Mouse (Mus musculus): ENCODE measurements at regions not wholly inside any gene's neighbourhood (a gene's known extent, or its start where the extent isn't known, plus 50 kb on each side); places are given as distances from the start of the nearest gene placed in this dataset.
"Not testable (repeated sequence)": the region's sequence is repeated elsewhere in the genome, so short reads cannot be mapped to it uniquely, and the experiment has no call there.

DNA sequence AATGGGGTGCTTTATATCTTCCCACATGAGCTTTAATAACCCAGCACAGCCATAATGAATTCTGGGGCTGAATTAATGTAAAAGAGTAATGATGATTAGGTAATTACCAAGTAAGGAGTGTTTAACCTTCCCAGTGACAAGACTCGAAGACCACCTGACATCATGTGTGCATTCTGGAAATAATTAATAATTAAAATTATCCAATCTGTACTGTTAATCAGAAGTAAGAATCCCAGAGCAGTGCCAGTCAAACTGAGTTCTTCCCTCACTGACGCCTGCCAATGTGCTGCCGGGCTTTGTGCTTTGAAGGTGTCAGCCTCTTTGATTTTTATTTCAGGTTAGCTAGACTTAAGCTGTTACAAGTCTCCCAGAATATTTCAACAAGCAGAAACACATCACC lies 183.0 kb upstream of the Plxna2 start:
- no peak for DNase-seq

DNA sequence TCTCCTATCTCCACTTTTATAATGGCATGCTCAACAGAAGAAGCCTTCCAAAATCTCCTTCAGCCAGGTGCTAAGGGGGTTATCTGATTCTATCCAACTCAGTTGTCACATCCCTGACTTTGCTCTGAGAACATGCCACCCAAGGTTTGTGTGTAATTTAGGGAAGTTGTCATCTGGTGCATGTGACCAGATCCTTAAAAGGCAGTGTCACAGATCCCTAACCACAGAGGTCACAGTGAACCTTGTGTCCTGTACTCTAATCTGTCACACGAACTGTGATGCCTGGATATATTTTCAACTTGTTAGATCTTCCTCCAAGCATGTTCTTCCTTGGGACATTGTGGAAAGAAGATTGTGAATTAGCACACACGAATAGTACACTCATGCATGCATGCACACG lies 189.4 kb upstream of the Plxna2 start:
- no peak for DNase-seq

DNA sequence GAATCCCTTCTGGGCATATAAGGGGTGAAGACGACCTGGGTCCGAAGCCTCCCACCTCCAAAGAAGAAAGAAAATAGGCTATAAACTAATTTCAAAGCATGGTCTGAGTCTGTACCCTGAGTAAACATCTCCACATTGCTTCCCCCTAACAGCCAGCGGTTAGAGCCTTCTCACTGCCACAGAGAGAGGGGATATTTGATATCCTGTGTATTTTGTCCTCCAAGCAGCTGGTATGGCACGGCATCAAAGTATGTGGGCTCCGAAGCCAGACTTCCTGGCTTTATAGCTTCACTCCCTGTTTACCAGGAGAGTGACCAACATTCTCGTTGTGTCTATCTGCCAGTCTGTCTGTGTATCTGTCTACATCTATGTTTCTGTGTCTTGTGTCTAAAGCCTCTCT lies 191.7 kb upstream of the Plxna2 start:
- peak; percentile 10 for DNase-seq

DNA sequence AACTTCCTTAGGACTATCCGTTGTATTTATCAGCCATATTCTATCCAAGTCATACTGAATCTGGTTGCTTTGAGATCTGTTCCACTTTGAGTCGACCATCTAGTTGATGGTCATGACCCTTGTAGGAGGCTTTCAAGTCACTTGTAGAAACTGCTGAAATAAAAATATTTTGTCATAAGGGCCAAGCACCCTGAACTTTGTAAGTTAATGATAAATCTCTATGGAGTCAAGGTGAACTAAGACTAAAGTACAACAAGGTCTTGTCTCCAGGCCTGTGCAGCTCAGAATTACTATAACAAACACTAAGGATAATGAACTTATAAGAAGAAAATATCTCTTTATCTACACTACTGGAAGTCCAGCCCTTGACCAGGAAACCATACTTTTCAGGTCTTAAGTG lies 193.8 kb upstream of the Plxna2 start:
- no peak for DNase-seq

DNA sequence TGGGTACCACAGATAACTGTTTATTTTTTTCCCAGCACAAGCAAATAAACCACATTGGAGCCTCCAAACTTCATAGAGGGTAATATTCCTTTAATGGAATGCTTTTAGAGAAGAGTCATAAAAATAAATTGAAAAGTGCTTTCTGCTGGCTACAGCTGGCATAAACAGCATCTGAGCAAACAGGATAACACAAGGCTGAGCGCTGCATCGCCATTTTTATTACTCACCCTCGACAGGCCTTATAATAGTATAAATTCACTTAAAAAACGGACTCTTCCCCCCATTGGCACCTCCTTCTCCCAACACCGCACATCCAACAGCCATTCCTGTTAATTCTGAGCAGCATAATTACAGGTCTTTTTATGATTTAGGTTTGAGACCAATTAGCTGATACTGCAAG lies 205.8 kb upstream of the Plxna2 start:
- no peak for DNase-seq

DNA sequence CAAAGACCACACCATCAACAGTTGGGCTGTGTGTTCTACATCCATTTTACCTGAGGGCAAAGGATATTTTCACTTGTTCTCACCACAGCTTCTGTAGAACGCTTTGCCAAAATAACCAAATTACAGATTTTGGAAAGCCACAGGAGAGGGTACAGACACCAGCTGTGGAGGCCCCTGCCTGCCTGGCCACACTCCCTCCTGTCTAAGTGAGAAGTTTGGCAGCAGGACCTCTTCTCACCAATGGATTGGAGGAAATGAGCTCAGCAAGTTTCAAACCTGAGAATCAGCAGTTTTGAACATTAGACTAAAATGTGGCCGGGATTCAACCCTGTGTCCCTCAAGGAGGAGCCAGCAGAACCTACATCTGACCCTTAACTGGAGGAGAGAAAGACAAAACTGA lies 206.2 kb upstream of the Plxna2 start:
- no peak for DNase-seq

DNA sequence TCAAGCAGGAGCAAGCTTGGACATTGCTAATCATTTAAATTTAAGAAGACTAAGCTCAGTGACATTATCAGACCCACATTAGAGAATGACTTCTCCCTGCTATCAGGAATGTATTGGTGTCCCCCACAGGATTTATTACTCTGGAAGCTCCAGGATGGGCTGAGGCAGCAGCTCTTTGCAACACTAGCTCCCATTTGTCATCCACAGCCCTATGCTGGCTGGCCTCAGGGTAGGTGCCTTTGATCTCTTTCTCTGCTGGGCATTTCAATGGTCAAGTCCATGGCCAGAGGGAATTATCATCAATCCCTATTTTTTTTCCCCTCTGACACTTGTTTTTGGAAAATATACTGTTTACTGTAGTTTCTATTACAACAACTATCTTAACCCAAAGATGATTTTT lies 218.7 kb upstream of the Plxna2 start:
- no peak for DNase-seq

DNA sequence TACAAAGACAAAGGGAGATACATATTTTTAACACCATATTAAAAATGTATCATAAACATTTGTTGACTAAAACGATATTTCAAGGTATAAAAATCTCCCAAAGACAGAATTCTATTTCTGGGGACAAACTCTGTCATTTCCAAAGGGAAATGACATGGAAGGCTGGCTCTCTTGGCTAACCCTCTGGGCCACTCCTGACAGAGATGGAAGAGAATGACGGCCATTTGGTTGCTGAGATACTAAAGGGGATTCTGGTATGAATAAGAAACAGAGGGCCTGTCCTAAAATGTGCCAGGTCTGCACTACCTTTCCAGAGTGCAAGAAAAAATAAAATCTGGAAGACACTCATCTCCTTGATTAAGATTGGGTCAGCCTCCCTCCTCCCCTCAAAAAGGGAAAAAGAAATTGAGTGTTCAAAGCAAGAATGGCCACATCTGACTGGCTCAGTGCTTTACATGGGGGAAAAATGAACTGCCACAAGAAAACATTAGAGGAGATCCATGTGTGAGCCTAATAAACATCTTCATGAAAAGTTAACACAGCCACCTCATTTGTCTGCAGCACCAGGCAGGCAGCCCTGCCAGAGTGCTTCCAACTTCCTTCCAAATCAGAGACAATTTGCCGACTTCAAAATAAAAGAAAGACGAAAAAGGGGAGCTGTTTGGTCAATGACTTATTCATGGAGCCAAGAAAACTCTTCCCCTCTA lies 221.1 kb upstream of the Plxna2 start:
- DNase-seq, result no peak

DNA sequence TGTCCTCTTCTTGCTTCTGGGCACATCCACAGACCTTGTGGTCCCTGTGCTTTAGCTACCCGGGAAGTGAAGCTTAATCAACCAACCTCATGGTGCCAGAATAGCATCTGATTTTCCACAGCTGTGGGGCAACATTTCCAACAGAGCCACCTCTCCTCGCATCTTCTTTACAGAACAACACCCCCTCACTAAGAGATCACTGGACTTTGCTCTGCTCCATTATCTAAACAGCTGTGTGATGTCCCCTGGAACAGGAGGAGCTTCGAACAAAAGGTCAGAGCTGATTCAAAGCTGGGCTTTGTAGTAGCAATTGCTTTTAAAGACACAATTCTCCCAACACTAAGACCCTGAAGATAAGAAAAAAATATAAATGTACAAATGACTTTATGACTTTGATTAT lies 224.3 kb upstream of the Plxna2 start:
- DNase-seq, result no peak

DNA sequence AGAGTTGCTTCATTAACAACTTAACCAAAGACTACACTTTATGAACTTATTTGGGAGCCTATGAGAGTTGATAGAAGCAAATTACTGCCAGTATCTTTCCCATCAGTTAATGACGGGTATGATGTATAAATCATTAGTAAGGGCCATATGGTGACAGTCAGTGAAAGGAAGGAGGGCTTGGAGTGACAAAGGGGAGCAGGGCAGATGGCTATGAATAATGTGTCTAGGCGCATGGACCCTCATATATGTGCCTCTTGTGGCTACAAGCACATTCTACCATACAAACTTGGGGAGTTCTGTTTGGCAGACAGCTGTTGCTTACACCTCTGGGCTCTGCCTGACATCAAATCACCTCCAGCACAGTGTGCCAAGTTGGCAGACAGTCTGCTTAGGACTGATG lies 227.8 kb upstream of the Plxna2 start:
- no peak for DNase-seq

DNA sequence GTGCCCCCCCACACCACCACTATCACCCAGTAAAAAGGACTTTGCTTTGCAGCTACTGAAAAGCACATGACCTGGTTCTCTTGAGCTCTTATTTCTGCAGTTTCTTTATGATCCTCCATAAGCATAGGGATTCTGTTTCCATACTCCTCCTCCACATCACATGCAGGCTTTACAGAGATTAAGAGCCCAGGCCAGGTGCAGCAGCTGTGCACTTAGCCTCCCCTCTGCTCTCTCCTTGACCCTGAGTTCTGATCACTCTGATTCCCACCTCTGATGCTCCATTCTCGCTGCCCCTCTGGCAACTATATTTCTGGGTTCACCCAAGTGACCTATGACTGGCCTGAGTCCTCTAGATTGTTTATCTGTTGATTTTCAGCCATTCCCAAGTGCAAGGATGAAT lies 239.9 kb upstream of the Plxna2 start:
- DNase-seq, result no peak

DNA sequence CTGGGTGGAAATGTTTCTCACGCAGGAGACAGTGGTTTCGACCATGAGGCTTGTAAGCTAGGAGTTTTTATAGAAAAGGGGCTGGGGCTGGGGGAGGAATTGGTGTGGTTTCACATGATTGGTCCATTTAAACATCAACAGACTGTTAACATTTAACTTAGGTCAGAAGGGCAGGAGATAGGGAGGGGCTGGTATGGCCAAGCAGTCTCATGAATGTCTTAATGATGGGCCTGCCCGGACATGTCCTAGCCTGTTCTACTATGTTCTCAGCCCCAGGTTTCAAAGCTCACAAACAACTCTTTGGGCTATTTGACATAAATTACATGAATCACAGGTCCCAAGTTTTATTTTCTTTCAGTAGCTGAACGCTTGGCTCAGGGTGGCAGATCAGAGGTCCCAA lies 244.5 kb upstream of the Plxna2 start:
- DNase-seq, result not testable (repeated sequence)

DNA sequence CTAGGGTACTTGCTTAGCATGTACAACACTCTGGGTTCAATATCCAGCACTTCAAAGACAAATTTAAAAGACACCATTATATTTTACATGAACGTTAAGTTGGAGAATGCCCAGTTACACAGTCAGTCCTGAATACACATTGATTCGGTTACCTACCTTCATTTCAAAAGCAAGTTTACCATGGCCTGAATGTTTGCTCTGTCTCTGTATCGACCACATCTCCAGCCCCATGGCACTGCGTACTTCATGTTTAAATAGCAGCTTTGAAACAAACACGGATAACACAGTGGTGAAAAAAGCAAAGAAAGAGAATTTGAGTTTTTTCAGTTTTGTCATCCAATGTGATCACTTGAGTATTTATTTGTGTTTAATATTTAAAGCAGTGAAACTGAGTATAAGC lies 254.1 kb upstream of the Plxna2 start:
- DNase-seq, result no peak

DNA sequence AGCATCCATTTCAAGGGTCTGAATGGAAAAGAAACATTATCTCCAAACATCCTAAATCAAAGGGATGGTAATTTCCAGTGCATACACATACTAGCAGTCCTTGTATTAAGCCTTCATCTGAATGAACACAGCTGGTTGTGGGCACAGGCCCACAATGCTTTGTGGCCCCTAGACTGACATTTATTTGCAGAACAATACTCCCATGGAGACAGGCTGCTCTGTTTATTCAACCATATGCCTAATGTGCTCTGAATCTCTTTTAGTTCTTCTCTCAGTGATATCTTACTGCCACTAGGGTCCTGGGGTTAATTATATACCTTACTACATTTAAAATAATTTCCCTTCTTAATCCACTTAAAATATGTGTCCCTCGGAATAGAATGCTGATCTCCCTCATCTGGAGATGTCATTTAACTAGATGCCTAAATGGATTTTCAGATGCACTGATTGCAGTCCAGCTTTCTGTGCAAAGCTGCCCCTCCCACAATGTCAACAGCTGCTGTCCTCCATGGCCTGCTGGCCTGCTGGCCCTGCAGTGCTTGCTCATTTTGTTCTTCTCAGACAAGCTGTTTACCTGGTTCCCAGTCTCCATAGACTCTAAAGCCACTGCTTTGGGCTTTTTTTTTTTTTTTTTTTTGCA lies 254.8 kb upstream of the Plxna2 start:
- peak; percentile 38 for DNase-seq

DNA sequence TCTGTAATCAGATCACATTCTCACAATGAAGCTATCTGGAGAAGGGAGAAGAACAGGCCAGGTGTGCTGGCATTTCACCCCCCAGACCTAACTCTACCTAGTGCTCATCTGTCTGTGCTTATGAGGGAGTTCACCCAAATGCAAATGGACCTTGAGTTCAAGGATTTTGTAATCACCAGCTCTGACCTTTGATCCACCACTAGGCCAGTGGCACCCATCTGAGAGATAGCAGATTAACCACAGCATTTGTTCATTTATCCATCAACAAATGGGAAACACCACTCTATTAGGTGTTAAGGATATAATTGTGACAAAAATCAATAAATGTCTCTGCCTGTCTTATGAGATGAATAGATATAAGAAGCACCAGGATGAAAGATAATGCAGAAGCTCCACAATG lies 255.7 kb upstream of the Plxna2 start:
- DNase-seq, result no peak

DNA sequence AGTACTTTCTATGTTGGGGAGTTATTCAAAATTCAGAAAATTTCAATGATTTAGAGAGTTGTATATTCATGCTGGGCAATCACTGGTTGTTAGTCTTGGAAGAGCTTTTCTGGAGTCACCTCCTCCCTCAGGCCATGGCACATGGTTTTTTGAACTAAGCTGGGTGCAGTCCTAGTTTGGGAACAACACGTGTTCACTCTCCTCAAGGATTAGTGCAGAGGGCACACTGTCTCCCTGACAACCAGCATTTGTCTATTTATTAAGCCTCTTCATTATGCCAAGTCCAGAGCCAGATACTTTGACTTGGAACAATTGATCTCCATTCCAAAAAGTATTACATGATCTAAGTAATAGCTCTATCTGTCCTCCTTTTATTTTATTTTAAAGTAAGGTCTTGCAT lies 256.7 kb upstream of the Plxna2 start:
- no peak for DNase-seq

DNA sequence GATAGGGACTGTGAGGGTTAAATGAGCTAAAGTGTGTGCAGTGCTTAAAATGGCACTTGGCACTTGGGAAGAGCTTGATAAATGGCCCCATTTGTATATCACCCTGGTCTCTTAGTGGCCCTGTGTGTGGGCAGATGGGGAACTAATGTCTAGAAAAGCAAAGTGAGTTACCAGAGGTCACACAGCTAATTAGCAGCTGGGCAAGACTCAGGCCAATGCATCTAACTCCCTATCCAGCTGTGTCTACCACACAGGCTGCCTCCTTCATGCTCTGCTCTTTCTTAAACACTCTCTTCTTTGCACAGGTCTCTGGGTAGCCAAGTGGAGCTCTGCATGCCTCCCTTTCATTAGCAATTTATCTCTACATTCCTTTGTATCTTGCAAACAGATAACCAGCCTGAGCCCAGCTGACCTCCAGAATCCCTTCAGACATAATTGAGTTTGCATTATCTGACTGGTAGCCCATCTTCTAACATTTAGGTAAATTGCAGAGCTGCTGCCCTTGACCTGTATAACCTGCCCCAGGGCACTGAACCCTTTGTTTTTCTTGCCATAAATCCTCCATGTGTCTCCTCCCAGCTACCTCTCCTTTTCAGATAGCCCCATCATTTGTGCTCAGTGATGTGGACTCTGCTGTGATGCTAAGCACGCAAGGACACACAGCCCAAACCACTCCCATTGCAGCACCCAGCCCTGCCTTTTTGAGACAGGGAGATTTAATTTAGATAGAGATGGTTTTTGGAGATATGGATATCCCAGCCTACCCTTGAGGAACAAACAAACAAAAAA lies 263.5 kb upstream of the Plxna2 start:
- DNase-seq, result peak; percentile 34

DNA sequence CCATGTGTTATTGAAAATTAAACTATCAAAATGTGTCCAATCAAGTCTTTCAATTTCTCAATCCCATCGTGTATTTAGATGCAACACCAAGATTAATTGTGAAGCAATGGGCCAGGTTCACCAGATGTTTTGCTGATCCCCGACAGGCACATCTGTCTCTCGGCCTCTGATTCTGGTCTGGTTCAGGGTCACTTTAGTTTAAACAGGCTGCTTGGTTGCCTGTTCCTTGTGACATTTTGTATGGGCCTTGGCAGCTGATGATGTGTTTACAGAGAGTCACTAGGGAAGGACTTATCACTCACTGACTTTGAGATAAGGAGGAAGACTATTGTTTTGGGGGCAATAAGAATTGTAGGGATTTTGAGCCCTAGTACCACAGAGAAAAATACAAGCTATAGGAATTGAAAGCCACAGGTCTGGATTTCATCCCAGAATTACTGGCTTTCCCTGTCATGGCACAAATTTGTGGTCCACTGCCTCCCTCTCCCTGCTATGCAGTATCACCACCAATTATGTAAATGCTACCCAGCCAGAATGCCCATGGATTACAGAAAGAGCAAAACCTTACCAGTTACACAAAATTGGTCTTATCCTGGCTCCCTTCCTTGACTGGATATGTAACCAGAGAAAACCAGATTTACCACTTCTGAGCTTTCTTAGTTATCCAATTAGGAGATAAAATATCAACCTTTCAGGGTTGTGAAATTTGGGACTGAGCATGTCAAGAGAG lies 272.5 kb upstream of the Plxna2 start:
- no peak for DNase-seq

DNA sequence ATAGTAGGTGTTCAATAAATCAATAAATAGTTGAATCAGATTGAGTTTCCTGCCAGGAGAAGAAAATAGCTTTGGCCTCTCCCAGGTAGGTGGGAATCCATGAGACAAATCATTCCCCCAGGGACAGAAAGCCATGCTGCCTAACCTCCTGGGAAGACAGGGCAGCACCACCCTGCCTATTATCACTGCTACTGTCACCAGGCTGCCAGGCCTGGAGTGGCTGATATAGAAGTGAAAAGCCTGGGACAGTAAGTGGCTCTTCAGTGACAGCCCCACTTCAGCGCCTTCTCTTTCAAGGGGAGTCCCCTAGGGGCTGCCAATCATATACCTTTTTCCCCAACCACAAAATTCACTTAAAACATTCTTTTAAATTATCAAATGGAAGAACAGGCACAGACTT lies 275.4 kb upstream of the Plxna2 start:
- no peak for DNase-seq

DNA sequence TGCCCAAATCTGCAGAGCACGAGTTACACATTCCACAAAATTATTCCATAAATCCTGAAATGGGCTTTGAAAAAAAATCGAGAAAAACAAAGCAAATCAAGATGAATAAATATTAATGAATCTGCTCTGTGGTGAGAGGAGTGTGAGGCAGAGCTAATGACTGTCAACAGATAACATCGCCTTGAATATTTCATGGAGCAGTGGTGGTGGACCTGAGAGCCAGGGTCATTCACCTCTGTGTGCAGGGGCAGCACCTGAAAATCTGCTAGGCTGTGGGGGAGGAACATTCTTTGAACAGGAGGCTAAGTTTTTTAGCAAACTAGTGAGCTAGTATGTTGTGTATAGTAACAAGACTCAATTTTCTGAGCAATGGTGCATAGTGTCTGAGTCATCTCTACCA lies 276.3 kb upstream of the Plxna2 start:
- no peak for DNase-seq

DNA sequence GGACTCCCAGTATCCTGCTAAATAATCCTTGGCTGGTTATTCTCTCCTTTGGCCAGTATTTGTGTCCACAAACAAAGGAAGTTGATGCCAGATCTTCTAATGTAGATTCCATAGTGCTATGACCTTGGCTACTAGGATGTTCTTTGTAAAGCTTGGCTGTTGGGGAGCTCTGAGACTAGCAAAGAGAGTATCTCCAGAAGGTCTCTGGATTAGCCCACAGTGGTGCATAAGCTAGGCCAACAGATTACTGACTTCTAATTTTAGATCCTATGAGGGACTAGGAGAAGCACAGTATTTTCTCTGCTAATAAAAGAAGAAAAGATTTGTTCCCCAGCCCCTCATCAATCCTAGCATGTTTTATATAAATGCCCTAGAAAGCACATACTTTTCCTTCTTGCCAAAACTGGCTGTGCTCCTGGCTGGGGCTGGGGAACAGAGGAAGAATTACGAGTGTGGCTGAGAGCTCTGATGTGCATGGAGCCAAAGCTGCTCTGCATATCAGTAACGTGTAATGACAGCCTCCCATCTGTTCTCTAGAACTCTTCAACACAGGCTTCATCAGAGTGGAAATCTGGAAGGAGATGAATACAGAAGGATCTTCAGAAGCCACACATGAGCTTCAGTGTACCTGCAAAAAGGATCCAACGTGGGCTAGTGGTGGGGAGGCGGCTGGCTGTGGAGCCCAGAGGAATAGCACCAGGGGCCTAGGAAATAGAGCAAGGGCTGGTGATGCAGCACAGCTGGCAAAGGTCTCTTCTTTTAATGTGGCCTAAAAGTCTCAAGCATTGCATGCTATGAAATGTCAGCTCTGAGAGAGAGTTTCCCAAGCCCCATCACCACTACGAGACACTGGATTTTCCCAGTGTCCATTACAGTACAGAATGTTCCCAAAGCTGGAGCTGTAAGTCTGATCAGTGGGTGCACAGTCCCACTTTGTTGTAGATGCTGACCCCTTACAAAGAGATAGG lies 283.0 kb upstream of the Plxna2 start:
- no peak for DNase-seq

DNA sequence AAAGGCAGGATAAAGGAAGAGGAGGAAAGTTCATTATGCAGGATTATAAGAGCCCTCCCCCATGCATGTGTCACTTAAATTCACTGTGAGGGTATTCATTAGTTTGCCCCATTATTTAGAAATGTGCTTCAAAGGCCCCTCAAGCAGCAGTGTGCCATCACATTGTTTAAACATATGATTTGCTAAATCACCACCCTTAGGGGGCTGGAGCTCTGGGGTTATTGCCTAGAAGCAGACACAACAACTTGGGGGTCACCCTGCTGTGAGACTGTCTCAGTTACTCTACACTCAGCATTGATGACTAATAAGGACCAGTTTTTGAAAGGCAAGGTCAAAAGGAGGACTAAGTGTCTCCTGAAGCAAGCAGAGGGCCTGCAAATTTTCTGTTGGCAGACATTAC lies 285.4 kb upstream of the Plxna2 start:
- DNase-seq, result peak; percentile 28

Measured in embryo, embryonic 11 days (tissue).